Mouse (Mus musculus): Measurements from ENCODE around the gene Col25a1.

The Col25a1 gene

DNA sequence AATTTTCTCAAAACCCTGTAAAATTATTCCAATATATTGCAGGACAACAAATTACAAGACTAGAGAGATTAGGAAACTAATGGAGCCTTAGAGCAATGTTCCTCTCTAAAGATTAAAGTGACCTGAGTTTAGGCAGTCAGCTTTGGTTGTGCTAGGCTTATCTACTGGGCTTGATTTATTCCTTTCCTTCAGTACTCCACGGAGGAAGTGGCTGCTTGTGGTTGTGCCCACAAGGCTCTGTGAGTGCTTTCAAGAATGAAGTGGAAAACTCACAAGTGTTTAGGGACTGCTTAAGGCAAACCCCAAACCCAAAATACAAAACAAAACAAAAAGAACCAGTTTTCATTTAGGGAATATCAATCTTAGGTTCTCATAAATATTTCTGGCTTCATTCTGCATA lies 106.6 kb downstream of the Col25a1 start:
- in situ Hi-C loops (cut with MboI; ENCODE audit: unreplicated experiment in 2 of 2), result no loop called here

GRCm38 (mm10) chr3:130241924-130242323 lies 110.6 kb downstream of the Col25a1 start:
- in situ Hi-C loops (cut with MboI; ENCODE audit: unreplicated experiment in 2 of 2), result no loop called here

DNA sequence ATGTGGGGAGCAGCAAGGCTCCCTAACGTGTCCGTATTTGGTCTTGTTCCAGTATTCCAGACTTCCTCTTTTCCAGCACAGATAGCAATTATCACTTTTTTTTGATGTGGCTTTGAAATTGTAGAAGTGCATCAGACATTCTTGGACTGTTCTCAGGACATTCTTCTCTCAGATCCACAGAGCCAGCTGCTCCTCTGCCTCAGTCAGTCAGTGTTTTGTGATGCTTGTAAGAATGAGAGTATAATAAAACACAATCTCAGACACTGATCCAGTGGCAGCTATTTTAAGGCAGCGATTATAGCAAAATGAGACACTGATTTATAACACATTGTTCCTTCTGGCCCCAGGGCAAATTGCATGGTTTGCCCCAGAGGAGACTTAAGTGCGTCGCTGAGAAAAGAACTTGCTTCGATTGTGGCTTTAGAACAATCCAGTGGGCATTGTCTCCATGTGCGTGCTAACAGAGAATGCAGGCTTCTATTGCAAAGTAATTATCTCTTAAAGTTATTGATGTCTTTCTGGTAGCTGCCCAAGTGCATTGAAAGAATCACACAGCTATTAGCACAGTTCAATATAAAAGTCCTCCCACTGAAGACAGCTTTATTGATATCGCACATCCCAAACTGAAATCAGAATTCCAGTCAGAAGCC lies 111.5 kb downstream of the Col25a1 start:
- in situ Hi-C loops (cut with MboI; ENCODE audit: unreplicated experiment in 2 of 2), result no loop called here

DNA sequence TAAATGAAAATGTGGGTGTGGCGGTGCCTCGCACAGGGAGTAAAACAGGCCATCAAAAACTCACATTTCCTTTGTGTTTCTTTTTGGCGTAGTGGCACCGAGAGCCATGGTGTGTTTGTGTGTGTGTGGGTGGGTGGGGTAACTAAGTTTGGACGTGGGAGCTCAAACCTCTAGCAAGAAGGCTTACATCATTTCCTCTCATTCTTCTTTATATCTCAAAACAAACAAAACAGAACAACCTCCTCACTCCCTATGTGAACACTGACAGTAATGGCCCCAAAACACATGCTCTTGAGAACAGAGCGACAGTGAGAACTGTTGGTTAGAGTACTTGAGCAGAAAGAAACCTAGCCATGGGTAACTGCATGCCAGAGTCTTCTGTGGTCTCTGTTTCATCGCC lies 121.1 kb downstream of the Col25a1 start:
- in situ Hi-C loops (cut with MboI; ENCODE audit: unreplicated experiment in 2 of 2), result no loop called here

DNA sequence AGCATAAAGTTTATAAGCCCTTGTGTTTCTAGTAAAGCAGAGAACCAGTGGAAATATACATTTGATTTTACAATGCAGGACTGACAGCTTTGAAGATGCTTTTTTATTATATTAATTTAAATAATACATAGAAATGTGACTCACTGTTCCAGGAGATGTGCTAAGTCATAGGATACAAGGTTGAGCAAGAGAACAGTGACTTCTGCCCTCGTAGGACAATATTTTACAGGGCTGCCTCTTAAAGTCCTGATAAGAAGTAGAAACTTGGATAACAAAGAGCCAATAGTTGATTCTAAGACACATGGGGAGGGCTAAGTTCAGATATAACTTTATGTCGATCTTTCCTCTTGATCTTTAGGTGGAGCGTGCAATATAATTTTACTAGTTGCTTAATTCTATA lies 124.8 kb downstream of the Col25a1 start:
- in situ Hi-C loops (cut with MboI; ENCODE audit: unreplicated experiment in 2 of 2), result no loop called here

DNA sequence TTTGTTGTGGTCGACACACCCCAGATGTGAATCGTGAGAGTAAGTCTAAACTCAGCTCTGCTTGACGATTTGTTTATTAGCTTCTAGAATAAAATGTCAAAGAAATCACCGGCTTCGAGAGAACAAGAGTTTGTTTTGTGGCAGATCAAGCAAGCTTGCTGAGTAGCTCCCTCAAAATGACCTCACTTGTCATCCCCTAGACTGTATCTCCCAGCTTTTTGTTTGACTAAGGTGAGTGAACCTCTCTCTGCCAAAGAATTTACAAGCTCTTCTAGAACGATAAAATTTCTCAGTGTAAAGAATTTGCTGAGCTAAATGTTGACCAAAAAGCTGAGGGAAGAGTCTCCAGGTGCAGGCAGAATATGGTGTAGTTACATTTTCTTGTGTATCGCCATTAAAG lies 125.3 kb downstream of the Col25a1 start:
- in situ Hi-C loops (cut with MboI; ENCODE audit: unreplicated experiment in 2 of 2), result no loop called here

GRCm38 (mm10) chr3:130259670-130260069 lies 128.4 kb downstream of the Col25a1 start:
- in situ Hi-C loops (cut with MboI; ENCODE audit: unreplicated experiment in 2 of 2), result no loop called here

DNA sequence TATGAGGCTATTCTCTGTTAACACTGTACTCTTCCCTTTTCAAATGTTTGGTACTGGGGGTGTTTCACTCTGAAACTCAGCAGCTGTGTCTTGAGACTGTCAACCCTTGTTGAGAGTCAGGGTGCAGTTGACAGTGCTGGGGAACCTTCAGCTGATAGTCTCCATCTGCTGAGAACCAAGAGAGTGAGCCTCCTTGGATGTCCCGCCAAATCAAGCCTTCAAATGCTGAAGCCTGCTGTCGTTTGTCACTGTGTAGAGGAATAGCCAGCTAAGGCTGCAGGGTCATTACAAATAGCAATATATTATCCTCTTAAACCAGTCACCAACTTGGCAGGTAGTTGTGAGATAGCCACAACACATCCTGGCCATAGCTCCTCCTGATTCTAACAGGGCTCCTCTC lies 129.0 kb downstream of the Col25a1 start:
- in situ Hi-C loops (cut with MboI; ENCODE audit: unreplicated experiment in 2 of 2), result no loop called here

DNA sequence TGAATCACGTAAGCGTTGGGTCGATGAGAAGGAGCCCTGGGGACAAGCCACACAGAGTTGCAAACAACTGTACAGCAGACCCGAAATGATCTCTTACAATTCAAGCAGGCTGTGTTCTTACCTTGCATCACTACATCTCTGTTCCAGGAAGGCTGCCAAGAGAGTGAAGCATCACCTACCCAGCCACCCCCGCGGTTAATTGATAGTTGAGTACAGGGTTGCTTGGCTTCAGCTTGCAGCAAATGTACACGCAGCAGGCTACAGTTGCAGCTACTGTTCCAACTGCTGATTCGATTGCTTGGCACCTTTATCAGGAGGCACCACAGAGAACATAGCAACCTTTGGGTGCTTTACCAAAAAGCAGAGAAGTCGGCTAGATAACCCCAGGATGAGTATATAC lies 133.8 kb downstream of the Col25a1 start:
- in situ Hi-C loops (cut with MboI; ENCODE audit: unreplicated experiment in 2 of 2), result no loop called here

DNA sequence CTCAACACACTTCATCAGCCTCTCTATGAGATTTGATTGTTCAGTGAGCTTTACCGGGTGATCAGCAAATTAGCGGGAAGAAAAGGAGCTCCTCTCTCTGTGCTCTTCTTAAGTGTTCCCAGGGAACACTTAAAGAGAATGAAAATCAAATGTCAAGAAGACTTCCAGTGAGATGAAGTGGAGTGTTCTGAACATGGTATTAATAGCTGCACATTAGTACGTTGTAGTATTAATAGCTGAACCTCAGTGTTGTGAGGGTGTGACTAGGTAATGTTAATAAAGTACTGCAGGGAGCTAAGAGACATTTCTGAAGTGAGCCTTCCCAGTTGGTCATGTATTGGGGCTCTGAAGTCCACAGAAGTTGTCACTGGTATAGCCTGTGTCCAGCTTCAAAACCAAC lies 139.2 kb downstream of the Col25a1 start:
- in situ Hi-C loops (cut with MboI; ENCODE audit: unreplicated experiment in 2 of 2), result no loop called here

DNA sequence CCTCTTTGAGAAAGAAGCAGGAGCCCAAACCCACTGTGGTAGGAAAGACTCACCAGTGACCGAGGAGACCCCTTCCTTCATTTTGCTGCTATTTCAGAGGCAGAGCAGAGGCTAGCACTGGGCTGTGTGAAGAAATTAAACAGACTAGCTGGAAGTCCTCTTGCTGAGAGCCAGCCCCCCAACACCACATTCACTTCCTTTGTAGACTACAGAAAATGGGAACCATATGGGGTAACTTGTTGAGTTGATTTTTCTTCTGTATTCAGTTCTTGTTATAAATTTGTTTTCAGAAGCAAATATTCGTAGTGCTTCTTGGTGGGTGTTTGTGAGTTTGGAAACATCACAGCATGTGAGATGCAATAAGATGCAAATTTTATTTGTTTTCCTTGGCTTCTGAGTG lies 142.6 kb downstream of the Col25a1 start:
- in situ Hi-C loops (cut with MboI; ENCODE audit: unreplicated experiment in 2 of 2), result no loop called here

- in situ Hi-C loops (cut with MboI; ENCODE audit: unreplicated experiment in 2 of 2), result no loop called here
These were observed 147.2 kb downstream of the Col25a1 start for GRCm38 (mm10) chr3:130278298-130279050.

GRCm38 (mm10) chr3:130283011-130283760 lies 151.9 kb downstream of the Col25a1 start:
- in situ Hi-C loops (cut with MboI; ENCODE audit: unreplicated experiment in 2 of 2), result no loop called here

DNA sequence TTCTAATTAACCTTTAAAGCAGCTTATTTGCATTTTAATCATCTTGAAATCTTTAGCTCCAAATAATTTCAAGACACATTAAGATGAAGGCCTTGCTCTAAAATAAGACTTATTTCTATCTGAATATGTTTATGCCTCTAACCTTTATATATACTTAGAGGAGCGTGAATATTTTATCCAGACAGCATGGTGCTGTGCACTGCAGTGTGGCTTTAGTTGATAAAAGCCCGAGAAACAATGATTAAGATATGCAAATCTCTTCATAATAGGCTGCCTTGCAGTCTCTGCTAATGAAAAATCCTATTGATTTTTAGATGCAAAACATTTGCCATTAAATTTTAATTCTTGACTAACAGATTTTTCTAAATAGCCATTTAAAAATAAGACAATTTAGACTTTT lies 156.8 kb downstream of the Col25a1 start:
- in situ Hi-C loops (cut with MboI; ENCODE audit: unreplicated experiment in 2 of 2), result no loop called here

DNA sequence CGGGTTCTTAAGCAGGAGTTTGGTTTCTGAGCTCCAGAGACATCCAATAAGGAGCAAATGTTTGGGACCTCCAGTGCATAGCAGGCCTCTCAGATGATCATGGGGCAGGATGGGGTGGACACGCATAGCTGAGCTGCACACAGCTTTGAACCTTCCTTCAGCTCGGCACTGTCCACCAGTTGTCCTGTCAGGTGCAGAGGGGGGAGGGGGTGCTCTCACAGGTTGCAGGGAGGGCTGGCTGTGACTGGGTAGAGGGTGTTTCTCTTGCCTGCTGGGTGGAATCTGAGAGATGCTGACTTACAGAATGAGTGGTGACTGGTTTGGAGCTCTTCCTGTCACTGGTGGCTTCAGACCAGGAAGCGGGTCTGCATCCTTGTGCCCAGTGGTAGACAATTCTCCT lies 157.5 kb downstream of the Col25a1 start:
- in situ Hi-C loops (cut with MboI; ENCODE audit: unreplicated experiment in 2 of 2), result no loop called here

GRCm38 (mm10) chr3:130289220-130289619 lies 157.9 kb downstream of the Col25a1 start:
- in situ Hi-C loops (cut with MboI; ENCODE audit: unreplicated experiment in 2 of 2), result no loop called here

DNA sequence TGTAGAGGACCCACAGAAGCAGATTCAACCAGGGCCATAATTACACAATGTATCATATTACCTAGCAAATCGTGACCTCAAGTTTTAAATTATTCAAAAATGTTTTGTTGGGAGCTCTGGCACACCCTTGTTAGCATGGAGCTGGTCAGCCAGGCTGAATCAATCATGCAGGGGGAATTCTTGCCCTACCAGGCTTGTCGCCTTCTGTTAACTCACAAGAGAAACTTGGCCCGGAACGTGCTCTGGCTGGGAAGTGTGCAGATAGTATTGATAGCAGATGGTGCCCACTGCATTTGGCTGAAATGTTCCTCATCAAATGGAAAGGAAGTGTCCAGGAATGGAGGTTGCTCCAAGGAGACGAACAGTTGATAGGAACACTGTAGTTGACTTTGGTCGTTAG lies 158.9 kb downstream of the Col25a1 start:
- in situ Hi-C loops (cut with MboI; ENCODE audit: unreplicated experiment in 2 of 2), result no loop called here

- in situ Hi-C loops (cut with MboI; ENCODE audit: unreplicated experiment in 2 of 2), result no loop called here
These were observed 159.4 kb downstream of the Col25a1 start for GRCm38 (mm10) chr3:130290672-130291071.

- in situ Hi-C loops (cut with MboI; ENCODE audit: unreplicated experiment in 2 of 2), result no loop called here
These were observed 160.6 kb downstream of the Col25a1 start for GRCm38 (mm10) chr3:130291926-130292325.

- in situ Hi-C loops (cut with MboI; ENCODE audit: unreplicated experiment in 2 of 2), result no loop called here
These were observed 169.2 kb downstream of the Col25a1 start for GRCm38 (mm10) chr3:130300530-130300929.

DNA sequence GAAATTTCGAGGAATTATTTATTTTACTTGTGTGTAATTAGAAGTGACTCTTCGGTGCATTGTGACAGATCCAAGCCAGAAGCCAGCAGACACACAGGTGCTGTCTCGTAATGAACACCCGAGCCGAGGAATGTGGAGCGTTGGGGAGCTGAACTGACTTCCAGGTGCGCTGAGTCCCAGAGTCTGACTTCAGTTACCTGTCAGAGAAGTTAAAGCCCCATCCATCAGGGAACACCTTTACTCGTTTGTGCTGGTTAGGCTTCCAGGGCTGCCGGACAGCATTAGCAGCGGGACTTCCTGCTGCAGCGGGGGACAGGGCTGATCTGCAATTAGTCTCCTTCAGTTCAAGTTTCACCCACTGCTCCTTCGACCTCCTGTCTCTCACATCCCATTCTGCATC lies 172.3 kb downstream of the Col25a1 start:
- in situ Hi-C loops (cut with MboI; ENCODE audit: unreplicated experiment in 2 of 2), result no loop called here

DNA sequence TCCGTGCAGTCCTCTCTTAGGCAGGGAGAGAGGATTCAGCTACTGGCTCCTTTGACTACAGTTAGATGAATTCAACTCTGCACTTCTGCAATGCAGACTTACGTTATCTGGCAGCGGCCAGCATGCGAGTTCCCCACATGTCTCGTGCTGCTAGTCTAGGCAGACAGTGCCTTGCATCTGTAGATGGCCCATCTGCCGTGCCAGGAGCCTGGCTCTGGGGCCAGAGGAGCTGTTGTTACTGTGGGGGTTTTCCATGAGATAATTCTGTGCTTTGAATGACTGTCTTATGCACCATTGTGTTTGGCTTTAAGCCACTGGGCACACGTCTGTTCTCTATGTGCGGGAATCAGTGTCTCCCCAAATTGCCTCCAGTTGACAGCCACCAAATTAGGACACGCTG lies 173.5 kb downstream of the Col25a1 start:
- in situ Hi-C loops (cut with MboI; ENCODE audit: unreplicated experiment in 2 of 2), result no loop called here

All from v-Abl transformed pro-B cells (cell line).